Mouse (Mus musculus): ENCODE data around the gene BC051142.

Gene BC051142

GRCm38 (mm10) chr17:34507591-34507990, 109.0 kb downstream of the BC051142 start:
- DNase-seq (ENCODE audit: low read depth, low spot score) = no peak
